Mouse (Mus musculus) frontal cortex, postnatal 10 days (tissue): Measurements from ENCODE around the gene Nfe2.

Experiments used
- DNase-seq, 2 experiments: peaks; one replicate each; pipeline ENCODE4 v3.0.0; 2022; ENCODE audit warnings: low spot score in 2 of 2, mixed read lengths in 1 of 2

Gene Nfe2

DNA sequence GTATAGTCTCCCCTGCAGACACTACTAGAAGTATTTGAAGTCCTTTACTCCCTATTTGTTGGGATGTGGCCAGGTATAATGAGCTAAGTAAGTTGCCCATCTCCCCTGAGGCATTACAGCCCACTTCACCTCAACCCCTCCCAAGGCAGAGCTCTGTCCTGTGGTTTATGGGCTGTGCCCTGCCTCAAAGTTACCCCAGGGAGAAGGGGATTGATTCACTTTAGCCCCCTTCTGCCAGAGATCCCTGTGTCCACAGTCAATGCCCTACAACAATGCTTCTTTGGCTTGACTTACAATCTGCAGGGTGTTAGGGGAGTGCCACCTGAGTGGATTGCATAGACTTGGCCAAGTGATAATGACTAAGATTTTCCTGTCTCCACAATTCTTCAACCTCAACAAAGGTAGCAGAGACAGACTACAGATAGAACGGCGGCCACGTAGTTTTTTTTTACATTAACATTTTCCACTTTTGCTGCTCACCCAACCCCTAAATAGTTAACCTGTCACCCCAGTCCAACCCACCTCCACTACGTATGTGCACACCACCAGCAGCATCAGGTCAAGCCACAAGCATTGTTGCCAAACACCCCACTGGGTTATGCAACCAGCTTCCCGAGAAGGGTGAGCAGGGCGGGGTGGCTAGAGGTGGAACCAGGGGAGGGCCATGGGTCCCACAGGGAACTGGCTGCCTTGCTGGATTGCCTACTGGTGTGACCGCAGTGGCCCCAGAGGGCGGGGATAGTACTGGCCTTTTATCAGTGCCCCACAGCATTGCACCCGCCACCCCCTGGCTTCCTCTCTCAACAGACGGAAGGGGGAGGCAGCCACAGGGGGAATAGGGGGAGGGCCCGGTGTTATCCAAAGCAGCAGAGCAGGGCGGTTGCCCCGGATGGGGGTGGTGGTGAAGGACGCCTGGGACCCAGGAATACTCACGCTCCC, at the start of gene Nfe2:
Gene Nfe2, minus strand, starts transcription at position 614 of the 939 bp plus-strand sequence.
- DNase-seq, result no peak

- DNase-seq, result peak; percentile 80 to 91
Observed at GRCm38 (mm10) chr15:103307125-103307524, 48.9 kb upstream of the Nfe2 start.

DNA sequence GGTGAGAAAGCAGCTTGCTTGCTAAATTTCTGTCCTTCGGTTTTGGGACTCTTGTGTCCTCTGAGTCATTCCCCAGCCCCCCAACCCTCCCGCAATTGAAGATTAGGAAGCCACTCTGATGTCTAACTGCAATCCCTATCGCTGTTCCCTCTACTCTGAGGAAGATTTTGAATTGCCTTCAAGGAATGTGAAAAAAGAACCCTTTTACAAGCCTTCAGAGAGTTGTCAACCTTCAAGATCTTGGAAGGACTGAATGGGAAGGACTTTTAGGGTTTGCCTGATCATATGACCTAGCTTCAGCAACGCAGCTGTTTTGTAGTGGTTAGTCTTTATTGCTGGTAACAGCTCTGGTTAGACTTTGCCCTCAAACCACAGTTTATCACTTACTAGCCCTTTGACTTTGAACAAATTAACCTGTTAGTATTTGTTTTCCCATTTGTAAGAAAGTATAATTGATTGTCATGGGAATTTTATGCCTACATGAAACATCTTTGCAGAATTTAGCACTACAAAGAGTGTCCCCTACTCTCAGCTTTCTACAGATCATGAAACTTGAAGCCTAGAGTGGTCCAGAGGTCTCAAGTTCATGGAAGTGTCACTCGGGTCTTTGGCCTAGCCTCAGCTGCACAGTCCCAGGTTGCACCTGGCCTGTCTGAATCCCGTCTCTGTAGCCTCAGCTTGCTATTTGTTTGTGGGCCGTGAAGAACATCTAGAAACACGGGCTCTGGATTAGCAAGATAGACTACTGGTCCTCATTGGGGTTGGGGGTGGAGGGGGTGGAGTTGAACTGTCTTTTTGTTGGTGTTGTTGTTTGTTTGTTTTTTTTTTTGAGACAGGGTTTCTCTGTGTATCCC, 47.8 kb upstream of the Nfe2 start:
- no peak for DNase-seq

DNA sequence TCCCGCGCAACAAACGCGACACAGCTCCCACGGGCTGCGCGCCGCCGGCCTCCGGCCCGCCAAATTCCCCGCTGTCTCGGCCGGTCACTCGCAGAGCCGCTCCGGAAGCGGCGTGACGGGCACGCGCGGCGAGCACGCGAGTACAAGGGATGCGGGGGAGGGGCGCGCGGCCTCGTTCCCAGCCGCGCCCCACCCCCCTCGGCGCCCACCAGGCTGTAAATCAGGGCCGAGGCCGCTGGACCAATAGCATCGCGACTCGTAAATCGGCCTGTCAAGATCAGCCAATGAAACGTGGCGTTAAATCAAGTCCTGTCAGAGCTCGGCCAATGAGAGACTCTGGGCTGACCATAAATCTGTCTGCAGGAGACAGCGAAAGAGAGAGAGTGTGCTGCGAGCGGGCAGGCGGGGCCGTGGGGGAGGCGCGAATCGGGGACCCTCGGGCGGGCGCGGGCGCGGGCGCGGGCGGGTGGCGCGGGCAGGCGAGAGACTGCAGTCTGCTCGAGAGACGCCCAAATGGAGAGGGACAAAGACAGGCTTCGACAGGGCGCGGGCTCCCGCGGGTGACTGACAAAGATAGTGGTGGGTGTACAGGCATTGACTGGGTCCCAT, 47.0 kb upstream of the Nfe2 start:
- peak; percentile 97 to 98 for DNase-seq

DNA sequence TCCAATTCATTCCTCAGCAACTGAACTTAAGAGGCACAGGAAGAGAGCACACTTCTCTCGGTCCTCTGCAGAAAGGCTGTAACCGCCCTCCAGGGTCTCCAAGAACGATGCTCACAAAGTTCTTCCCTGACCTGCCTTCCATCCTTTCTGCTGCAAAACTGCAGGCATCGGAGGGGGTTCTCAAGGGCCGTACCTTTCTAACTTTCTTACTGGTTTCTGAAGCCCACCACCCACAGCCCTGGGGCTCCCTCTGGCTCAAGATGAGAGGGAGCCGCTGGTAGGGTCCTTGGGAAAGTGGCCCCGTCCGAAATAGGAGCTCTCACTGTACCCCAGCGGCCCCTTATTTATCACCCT, 46.4 kb upstream of the Nfe2 start:
- DNase-seq, result no peak

DNA sequence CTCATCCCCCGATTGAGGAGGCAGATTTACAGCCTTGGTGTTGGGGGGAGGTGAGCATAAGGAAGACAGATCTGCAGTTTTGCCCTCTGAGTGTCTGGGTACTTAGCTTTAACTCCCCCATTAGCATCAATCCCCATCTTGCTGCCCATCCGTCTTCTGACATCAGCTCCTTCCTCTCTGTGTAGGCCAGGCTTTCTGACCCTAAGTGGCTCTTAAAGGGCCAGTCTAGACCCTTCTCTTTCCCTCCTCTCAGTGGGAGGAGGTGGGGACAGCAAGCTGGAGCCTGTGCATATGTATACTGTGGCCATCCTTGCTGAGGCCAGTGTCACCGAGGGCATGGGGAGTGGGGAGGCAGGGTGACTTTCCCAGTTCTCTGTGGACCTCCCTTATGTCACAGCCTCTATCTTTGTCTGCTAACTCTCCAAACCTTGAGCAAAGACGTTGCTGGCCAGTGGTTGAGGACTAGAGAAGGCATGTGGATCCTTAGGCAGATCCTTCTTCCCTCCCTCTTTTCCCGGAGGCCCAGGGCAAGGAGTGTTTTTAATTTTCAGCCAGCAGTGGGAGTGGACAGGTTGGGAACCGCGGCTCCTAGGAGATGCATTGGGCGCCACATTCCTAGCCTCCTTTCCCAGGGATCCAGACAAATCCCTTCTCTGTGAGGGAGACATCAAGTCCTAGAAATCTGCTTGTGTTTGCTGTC, 45.9 kb upstream of the Nfe2 start:
- no peak for DNase-seq

- DNase-seq, result no peak
Observed at GRCm38 (mm10) chr15:103302341-103303021, 44.3 kb upstream of the Nfe2 start.

GRCm38 (mm10) chr15:103301547-103302340, 43.5 kb upstream of the Nfe2 start:
- DNase-seq, result no peak

- DNase-seq, result no peak
Observed at GRCm38 (mm10) chr15:103301046-103301445, 42.8 kb upstream of the Nfe2 start.

DNA sequence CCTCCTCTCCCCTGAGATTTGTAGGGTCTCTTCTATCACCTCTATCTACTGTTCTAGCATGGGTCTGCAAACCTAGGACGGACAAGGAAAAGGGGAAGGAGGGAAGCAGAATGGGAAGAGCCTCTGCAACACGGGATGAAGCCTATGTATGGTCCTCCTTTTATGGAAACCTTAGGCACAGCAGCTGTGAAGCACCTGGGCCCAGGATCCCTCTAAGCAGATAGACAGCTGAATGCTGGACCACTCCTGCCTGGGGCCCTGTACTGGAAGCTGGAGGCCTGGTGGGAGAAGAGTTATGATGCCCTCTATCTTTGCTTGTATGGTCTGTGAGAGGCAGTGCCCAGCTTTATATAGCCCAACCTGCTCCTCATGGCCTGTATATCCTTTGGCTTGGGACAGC, 42.4 kb upstream of the Nfe2 start:
- DNase-seq, result no peak

- peak; percentile 53 to 65 for DNase-seq
Observed at GRCm38 (mm10) chr15:103300067-103300471, 41.9 kb upstream of the Nfe2 start.

- no peak for DNase-seq
Observed at GRCm38 (mm10) chr15:103299644-103300043, 41.4 kb upstream of the Nfe2 start.

DNA sequence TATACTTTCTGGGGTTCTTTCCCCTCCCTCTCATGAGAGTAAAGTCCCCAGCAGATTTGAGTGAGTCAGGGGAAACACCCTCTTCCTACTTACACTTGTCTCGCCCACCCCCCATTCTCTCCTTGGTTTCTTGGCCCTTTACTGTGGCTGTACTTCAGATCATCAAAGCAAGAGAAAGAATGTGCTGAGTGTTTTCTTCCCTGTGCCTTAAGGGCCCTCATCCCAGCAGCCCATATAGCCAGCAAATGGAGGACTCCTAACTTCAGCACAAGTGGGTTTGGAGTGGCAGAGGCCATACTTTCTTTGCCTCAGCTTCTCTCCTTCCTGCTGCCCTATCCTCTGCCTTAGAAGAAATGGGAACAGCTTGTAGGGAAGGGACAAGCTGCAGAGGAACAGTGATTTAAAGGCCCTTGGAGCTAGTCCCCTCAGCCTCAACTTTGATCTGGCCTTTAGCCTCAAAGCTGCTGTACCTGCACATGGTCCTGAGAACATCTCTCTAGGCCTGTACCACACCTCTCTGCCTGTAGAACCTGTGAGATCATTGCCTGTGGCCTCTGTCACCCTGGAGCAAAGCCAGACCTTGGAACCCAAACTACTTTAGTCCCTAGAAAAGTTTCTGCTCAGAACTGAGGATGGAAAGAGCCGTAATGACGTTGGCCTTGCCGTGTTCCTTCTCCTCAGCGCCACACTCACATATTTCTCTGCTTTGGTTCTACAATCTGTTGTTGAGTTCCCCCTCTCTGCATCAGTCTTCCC, 40.8 kb upstream of the Nfe2 start:
- DNase-seq, result no peak

- DNase-seq, result no peak
Observed at GRCm38 (mm10) chr15:103298026-103298425, 39.8 kb upstream of the Nfe2 start.

- no peak for DNase-seq
Observed at GRCm38 (mm10) chr15:103297313-103297712, 39.1 kb upstream of the Nfe2 start.

DNA sequence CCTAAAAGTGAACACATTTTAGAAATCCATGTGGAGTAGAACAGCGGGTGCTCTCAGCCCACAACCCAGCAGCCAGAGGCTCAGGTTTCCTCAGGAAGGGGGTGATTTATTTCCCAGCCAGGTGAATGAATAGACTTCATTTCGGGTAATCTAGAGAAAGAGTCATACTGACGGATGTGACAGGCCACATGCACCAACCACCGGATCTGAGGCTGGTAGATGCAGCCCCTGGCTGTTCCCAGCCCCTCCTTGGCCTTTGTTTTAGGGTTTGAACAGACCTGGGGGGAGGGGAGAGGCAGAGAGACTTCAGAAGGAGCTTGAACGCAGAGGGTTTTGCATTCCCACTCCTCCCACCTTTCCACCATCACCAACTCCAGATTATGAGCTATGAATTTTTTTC, 37.6 kb upstream of the Nfe2 start:
- no peak for DNase-seq

- DNase-seq, result no peak
Observed at GRCm38 (mm10) chr15:103294649-103295048, 36.4 kb upstream of the Nfe2 start.

- DNase-seq, result no peak
Observed at GRCm38 (mm10) chr15:103293375-103293774, 35.2 kb upstream of the Nfe2 start.

- DNase-seq, result no peak
Observed at GRCm38 (mm10) chr15:103292673-103293345, 34.6 kb upstream of the Nfe2 start.
